Mouse (Mus musculus) embryonic fibroblast, embryonic 13.5 days (primary cell): ENCODE results near the gene Pacrg. TPM values are rescaled to one million over a fixed set of nuclear protein-coding genes. Genes with fewer than 3 reads are reported as not detected.

Experiments
- H3K27ac ChIP-seq: 2 replicates; pipeline ENCODE4 v1.5.1; 2012; ENCODE audit warnings: low read length, control low read depth, inconsistent platforms; ENCODE audit not compliant: insufficient read depth
- H3K4me1 ChIP-seq: 2 replicates; pipeline ENCODE4 v1.6.1; 2011; ENCODE audit warnings: low read length; ENCODE audit not compliant: control insufficient read depth, insufficient read depth
- H3K4me3 ChIP-seq: 2 replicates; pipeline ENCODE4 v1.5.1; 2011; ENCODE audit warnings: mild to moderate bottlenecking, control low read depth, low read length; ENCODE audit not compliant: insufficient read depth
- CTCF ChIP-seq: IDR thresholded peaks from 2 replicates; pipeline ENCODE4 v1.5.1; 2011; ENCODE audit warnings: mild to moderate bottlenecking, control low read depth, low read length, moderate library complexity, borderline replicate concordance; ENCODE audit not compliant: insufficient read depth
- POLR2A ChIP-seq: IDR thresholded peaks from 2 replicates; pipeline ENCODE4 v1.6.1; 2011; ENCODE audit warnings: low read depth, mild to moderate bottlenecking, control low read depth, low read length, moderate library complexity
- polyA plus RNA-seq: library from polyadenylated mRNA; stranded (reverse); fragments of >200 nt; gene quantifications from 2 replicates; pipeline ENCODE4 v1.2.4, GENCODE M21; 2011; ENCODE audit warnings: low read depth; ENCODE audit not compliant: missing spikeins, insufficient read length

Gene Pacrg
- polyA plus RNA-seq, 1 experiment, result 0.58 TPM

DNA sequence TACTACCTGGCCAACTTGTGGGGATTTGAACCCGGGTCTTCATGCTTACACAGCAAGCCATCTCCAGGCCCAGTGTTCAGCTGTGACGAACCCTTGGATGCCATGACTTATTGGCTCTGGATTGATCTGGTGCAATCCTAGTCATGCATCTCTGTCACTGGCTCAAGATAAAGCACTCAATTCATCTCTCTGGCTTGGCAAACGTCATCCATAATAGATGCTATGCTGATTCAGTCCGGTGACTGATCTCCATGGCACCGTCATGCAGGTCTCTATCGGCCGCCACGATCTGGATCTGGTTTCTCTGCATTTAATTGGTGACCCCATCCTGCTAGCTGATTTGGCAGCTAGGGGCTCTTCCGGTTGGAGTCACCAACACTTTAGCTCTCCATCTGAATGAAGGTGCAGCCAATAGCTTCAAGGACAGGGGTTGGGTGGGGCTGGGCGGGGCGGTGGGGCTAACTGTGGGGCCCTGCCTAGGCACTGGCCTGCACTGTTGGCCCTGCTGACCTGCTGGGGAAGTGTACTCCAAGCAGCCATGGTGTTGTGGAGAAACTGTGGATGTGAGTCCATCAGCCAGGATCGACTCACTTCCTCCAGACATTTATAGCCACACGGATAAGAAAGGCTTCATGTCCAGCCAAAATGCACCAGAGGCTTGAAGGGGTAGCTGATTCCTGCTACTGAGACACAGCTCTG is 470.0 kb downstream of the Pacrg start:
- Histone ChIP-seq H3K27ac (no peak overlapping the region), H3K4me1 (0 out of 2 replicates have a peak, but pooled peaks cover 3% of the 10 kb centered on the region), H3K4me3 (no peak overlapping the region)
- no peak for TF ChIP-seq POLR2A
- no peak for TF ChIP-seq CTCF

DNA sequence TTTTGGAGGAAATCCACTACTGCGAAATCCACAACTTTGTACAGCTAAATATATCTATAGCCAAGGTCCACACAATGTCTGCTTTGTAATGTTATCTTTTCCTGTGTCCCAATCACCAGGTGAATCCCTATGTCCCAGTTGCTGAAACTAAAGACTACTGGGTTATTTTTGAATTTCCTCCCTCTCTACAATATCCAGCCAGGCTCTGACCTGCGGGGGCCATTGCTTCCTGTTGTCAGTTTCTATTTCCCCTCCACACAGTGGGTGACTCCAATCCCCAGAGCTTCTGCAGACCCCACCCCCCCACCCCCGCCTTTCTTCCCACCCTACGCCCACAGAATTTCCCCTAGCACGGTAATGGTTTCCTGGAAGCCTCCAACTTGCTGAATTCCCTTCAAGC is 473.1 kb downstream of the Pacrg start:
- Histone ChIP-seq H3K4me3 (no peak overlapping the region), H3K27ac (no peak overlapping the region), H3K4me1 (0 out of 2 replicates have a peak, but pooled peaks cover 3% of the 10 kb centered on the region)
- TF ChIP-seq CTCF, result no peak
- TF ChIP-seq POLR2A, result no peak

DNA sequence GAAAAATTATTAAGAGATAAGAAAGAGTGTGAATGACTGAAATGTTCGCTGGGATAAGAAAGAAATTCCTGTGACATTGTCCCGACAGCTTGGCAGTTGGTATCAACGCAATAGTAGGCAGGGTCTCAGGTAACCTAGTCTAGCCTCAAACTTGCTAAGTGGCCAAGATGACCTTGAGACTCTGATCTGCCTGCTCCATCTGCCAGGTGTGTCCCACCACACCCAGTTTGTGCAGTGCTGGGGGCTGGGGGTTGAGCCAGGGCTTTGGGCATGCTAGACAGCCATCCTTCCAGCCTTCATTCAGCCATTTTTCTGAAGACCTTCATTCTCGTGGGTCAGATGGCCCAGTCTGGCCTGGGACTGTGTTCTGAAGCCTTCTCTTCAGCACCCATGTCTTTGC is 473.5 kb downstream of the Pacrg start:
- Histone ChIP-seq H3K4me3 (no peak overlapping the region), H3K27ac (no peak overlapping the region), H3K4me1 (0 out of 2 replicates have a peak, but pooled peaks cover 3% of the 10 kb centered on the region)
- TF ChIP-seq POLR2A (no peak), CTCF (no peak)

DNA sequence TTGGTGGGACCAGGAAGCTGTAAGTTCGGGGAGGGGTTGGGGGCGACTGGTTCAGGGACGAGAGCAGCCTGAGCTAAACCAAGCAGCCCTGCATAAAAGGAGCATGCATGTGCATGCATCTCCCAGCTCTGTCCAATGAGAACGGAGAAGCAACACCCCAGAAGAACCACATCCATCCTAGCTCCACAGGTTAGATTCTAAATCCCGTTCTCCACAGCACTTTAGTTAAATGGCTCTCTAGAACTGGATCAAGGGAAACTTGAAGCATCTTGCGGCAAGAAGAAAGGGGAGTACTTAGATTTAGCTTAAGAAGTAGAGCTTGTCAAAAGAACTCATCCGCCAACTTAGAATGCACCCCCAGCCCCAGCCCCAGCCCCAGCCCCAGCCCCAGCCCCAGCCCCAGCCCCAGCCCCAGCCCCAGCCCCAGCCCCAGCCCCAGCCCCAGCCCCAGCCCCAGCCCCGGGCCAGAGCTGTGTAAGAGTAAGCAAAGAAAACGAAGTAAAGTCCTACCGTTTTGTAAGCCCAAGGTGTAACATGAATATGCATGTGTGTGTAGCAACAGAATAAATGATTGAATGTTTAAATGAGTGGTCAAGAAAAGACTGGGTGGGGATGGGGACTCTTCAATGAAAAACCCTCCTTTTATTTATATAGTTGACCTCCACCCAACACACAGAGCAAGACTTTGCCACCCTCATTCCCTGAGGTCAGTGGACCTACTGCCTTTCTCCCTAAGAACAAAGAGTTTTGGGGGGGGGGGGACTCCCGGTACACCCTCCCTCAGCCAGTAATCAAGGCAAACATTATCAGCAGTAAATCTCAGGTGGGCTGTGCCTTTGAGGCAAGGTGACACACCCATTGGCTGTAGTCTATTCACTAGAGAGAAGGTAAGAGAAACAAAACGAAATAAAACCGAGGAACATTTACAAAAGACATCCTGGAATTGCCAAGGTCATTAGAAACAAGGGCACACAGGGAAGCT is 474.3 kb downstream of the Pacrg start:
- Histone ChIP-seq H3K27ac (no peak overlapping the region), H3K4me1 (0 out of 2 replicates have a peak, but pooled peaks cover under 1% of the 10 kb centered on the region), H3K4me3 (no peak overlapping the region)
- TF ChIP-seq CTCF (no peak), POLR2A (no peak)

DNA sequence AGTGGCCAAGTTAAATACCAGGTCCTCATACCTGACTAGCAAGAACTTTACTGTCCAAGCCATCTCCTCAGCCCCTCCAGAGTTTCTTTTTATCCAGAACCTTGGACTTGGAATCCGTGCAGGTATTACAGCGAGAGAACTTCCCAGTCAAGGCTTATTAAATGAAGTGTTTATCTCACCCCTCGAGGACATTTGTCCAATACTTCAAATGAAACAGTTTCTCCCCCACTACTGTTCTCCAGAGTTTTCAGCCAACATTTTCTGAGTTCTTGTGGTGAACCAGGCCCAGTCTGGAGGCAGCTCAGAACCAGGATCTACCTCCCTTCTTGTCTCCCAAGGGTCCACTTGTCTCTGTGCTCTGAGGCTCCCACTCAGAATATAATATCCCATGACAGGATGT is 477.0 kb downstream of the Pacrg start:
- no peak overlapping the region for H3K27ac ChIP-seq
- H3K4me1 ChIP-seq, result no peaks in the 10 kb centered on the region
- TF ChIP-seq CTCF (no peak), POLR2A (no peak)
- no peak overlapping the region for H3K4me3 ChIP-seq

DNA sequence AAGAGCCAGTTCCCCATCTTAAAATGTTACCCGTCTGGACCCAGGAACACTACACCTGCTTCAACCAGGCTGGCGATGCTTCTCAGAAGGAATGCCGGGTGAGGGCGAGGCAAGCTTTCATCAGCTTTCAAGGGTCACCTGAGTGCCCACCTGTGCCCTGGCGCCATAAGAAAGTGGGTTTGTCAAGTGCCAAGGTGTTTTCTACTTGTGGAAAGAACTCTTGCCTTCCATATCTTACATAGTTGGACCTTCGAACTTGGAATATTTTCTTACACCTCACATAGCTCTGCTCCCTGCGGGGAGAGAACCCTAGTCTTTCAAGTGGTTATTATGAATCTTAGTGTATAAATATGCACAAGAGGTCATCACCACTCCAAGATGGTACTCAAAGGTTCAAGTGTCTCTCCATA is 478.2 kb downstream of the Pacrg start:
- H3K4me1 ChIP-seq, result no peaks in the 10 kb centered on the region
- no peak overlapping the region for H3K4me3 ChIP-seq
- H3K27ac ChIP-seq, result no peak overlapping the region
- no peak for TF ChIP-seq CTCF
- no peak for TF ChIP-seq POLR2A

DNA sequence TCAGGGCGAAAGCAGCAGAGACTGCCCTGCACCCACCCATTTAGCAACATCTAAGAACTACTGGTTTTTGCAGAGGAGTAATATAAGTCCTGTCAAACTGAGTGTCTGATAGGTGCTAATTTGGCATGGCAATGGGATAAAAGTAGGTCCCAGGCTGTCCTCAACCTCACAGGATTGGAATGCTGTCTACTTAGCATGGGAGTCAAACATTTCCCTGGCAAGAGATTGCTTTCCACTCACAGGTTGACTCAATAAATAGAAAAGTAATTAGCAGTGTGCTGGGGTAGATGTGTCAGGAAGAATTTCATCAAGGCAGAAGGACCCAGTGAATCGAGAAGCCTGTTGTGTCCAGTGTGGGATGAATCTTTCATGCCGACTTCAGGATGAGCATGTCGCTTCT is 479.4 kb downstream of the Pacrg start:
- TF ChIP-seq CTCF (no peak), POLR2A (no peak)
- H3K27ac ChIP-seq, result no peak overlapping the region
- no peak overlapping the region for H3K4me3 ChIP-seq
- H3K4me1 ChIP-seq, result no peaks in the 10 kb centered on the region

DNA sequence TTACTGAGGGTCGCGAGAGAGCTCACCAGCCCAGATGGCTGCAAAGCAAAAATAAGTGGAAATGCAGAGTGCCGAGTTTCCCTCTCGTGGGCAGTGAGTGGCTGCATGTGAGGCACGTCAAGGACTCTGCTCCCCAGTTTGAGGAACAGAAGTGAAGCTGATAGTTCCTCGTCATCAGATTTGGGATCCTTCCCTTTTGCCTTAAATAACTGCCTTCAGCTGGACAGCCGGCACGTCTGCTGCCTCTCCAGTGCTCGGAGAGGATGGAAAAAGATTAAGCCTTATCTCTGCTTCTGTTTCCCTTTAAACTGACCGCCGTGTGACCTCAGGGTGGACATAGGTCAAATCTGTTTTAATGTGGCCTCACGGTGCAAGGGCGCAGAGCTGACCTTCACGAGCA is 480.6 kb downstream of the Pacrg start:
- H3K27ac ChIP-seq, result no peak overlapping the region
- H3K4me3 ChIP-seq, result no peak overlapping the region
- H3K4me1 ChIP-seq, result no peaks in the 10 kb centered on the region
- TF ChIP-seq POLR2A (no peak), CTCF (no peak)

DNA sequence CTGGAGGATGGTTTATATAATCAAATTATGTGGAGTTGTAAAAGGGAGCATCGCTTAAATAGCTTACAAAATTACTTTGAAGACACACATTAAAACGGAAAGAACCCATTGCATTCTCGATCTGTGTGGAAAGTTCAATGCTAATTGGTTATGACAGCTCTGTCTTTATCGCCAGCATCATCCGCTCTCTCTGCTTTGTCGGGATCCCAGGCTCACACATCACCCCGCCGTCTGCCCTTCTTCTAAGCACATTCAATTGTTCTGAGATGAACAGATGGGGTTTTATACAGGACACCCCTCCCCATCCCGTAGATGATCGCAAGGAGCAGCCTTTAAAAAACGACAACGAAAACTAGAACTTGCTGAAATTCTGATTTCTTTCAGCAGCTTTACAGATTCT is 482.8 kb downstream of the Pacrg start:
- Histone ChIP-seq H3K4me3 (no peak overlapping the region), H3K27ac (no peak overlapping the region), H3K4me1 (no peaks in the 10 kb centered on the region)
- no peak for TF ChIP-seq POLR2A
- no peak for TF ChIP-seq CTCF

DNA sequence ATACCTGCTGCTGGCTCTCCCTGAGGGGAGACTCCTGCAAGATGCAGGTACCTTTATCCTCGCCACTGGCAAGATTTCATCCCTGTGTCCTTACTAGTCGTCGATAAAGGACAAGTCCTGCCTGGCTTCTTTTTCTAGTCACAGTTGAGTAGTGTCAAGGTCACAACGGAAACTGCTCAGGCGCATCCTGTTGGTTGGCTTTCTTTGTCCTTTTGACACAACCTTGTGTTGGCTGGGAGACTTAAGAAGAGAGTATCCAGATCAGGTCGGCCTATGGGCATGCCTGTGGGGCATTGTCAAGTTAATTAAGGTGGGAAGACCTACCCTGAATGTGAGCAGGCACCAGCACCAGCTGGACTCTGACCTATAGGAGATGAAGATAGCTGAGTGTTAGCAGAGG is 483.8 kb downstream of the Pacrg start:
- no peaks in the 10 kb centered on the region for H3K4me1 ChIP-seq
- TF ChIP-seq CTCF (no peak), POLR2A (no peak)
- no peak overlapping the region for H3K27ac ChIP-seq
- no peak overlapping the region for H3K4me3 ChIP-seq
